Mouse (Mus musculus): ENCODE results near the gene Mgat4b. TPM values are rescaled to one million over a fixed set of nuclear protein-coding genes. Genes with fewer than 3 reads are reported as not detected.

The Mgat4b gene
- polyA plus RNA-seq, 1 experiment from 2014 or later: 29.2 TPM

- Histone ChIP-seq H3K36me3 (peaks cover 12% of the 10 kb centered on the region), H3K4me3 (no peak overlapping the region), H3K4me2 (no peak overlapping the region), H3K27me3 (peaks cover 23% of the 10 kb centered on the region), H3K9ac (no peak overlapping the region), H3K4me1 (replicated peaks) (peaks cover 24% of the 10 kb centered on the region), H3K27ac (no peak overlapping the region), H3K9me3 (replicated peaks) (no peaks in the 10 kb centered on the region)
- WGBS: 86% methylated on average over 9 of the region's 9 CpGs
- no peak for ATAC-seq (replicated peaks; ENCODE audit: insufficient number of reproducible peaks, insufficient read depth, low FRiP score, low read depth)
Measured at GRCm38 (mm10) chr11:50238821-50239791, 28.4 kb downstream of the Mgat4b start.

DNA sequence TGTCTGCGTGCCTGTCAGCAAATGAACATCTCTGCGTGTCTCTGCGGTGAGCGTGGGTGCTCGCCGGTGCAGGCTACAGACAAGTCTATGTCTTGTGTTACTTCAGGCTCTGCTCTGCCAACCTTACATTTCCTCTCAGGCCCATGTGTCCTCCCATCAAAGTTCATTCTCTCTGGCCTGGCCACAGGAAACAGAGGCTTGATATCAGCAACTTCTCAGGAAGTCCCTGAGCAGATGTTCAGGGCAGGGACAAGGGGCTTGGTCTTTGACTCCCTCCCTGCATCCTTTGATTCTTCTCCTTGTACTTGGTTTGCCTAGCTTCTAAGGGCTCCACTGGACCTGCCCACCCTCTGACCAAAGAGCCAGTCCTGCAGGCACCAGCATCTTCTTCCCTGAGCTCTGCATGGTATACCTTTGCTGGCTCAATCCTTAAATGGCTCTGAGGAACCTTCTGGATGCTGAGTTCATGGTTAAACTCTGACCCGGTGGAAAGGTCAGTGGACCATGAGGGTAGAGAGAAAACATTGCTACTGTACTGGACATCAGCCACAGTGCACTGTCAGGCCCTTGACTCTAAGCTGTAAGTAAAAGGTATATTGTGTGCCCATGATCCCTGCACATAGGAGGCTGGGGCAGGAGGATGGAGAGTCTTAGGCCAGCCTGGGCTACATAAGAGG lies 29.7 kb downstream of the Mgat4b start:
- Histone ChIP-seq H3K4me3 (no peak overlapping the region), H3K27me3 (peaks cover 23% of the 10 kb centered on the region), H3K9me3 (replicated peaks) (no peaks in the 10 kb centered on the region), H3K4me2 (no peak overlapping the region), H3K4me1 (replicated peaks) (peaks cover 24% of the 10 kb centered on the region), H3K27ac (no peak overlapping the region), H3K9ac (no peak overlapping the region), H3K36me3 (no peaks in the 10 kb centered on the region)
- no peak for ATAC-seq (replicated peaks; ENCODE audit: insufficient number of reproducible peaks, insufficient read depth, low FRiP score, low read depth)
- 60% methylated on average over 7 of the region's 7 CpGs for WGBS

DNA sequence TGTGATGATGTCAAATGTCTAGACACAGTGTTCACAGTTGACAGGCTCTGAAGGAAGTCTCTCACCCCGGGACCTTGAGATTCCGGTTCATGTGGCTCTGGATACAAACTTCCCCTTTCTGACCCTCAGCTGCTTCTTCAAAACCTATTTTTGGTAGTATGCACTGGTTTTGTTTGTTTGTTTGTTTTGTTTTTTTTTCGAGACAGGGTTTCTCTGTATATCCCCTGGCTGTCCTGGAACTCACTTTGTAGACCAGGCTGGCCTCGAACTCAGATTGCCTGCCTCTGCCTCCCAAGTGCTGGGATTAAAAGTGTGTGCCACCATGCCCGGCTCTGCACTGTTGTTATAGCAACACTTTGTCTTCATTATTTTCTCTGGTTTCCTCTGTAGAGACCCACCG lies 33.2 kb downstream of the Mgat4b start:
- H3K27me3 ChIP-seq: no peaks in the 10 kb centered on the region
- H3K27ac ChIP-seq: no peak overlapping the region
- no peaks in the 10 kb centered on the region for H3K36me3 ChIP-seq
- WGBS: 66% methylated on average over 6 of the region's 6 CpGs
- no peak overlapping the region for H3K4me3 ChIP-seq
- H3K9ac ChIP-seq: no peak overlapping the region
- H3K4me1 ChIP-seq (replicated peaks): no peaks in the 10 kb centered on the region
- no peak overlapping the region for H3K4me2 ChIP-seq
- no peak for ATAC-seq (replicated peaks; ENCODE audit: insufficient number of reproducible peaks, insufficient read depth, low FRiP score, low read depth)
- H3K9me3 ChIP-seq (replicated peaks): no peaks in the 10 kb centered on the region

DNA sequence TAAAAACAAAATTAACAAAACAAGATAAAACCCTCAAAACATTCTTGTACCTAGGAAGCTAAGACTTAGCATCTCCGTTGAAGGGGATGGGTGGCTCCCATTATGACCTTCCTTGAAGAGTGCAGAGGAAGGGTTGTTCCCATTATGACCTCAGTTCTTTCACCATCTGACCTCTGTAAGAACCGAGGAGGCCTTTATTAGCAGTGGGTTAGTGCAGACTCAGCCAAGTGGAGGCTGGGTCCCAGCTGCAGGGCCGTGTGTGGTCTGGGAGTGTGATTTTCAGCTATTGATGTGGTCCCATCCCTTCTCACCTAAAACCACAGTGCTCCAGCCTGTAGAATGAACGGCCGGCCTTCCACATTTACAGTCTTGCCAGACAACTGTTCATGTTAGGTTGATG lies 34.6 kb downstream of the Mgat4b start:
- H3K4me2 ChIP-seq: no peak overlapping the region
- 71% methylated on average over 5 of the region's 5 CpGs for WGBS
- no peak overlapping the region for H3K9ac ChIP-seq
- no peaks in the 10 kb centered on the region for H3K36me3 ChIP-seq
- no peak for ATAC-seq (replicated peaks; ENCODE audit: insufficient number of reproducible peaks, insufficient read depth, low FRiP score, low read depth)
- H3K27ac ChIP-seq: no peak overlapping the region
- no peaks in the 10 kb centered on the region for H3K27me3 ChIP-seq
- H3K9me3 ChIP-seq (replicated peaks): no peaks in the 10 kb centered on the region
- H3K4me3 ChIP-seq: no peak overlapping the region
- H3K4me1 ChIP-seq (replicated peaks): no peaks in the 10 kb centered on the region

- no peak overlapping the region for H3K4me2 ChIP-seq
- H3K9me3 ChIP-seq (replicated peaks): no peaks in the 10 kb centered on the region
- peaks cover 13% of the 10 kb centered on the region for H3K4me1 ChIP-seq (replicated peaks)
- no peak overlapping the region for H3K9ac ChIP-seq
- no peak overlapping the region for H3K4me3 ChIP-seq
- 77% methylated on average over 7 of the region's 7 CpGs for WGBS
- ATAC-seq (replicated peaks; ENCODE audit: insufficient number of reproducible peaks, insufficient read depth, low FRiP score, low read depth): no peak
- H3K27me3 ChIP-seq: no peaks in the 10 kb centered on the region
- no peak overlapping the region for H3K27ac ChIP-seq
- no peaks in the 10 kb centered on the region for H3K36me3 ChIP-seq
Measured at GRCm38 (mm10) chr11:50248473-50249171, 37.9 kb downstream of the Mgat4b start.

DNA sequence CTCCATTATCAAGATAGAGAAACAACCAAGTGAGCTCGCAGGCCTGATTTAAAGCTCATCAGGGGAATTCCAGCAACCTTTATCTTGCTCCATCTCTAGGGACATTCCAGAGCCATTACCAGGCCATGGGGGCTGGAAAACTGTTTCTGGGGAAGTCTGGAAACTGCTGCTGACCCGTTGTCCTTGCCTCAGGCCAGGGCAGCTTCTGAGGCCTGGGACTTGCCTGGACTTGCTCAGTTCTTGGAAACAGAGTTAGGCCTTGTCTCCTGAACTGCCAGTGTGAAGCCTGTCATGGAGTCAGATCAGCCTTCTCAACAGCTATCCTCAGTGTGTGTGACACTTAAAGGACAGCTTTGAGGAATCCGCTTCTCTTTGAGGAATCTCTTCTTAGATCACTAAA lies 41.5 kb downstream of the Mgat4b start:
- Histone ChIP-seq H3K27me3 (no peaks in the 10 kb centered on the region), H3K36me3 (peaks cover 13% of the 10 kb centered on the region), H3K9me3 (replicated peaks) (no peaks in the 10 kb centered on the region), H3K27ac (no peak overlapping the region), H3K9ac (no peak overlapping the region), H3K4me1 (replicated peaks) (peaks cover 13% of the 10 kb centered on the region), H3K4me2 (no peak overlapping the region), H3K4me3 (no peak overlapping the region)
- no peak for ATAC-seq (replicated peaks; ENCODE audit: insufficient number of reproducible peaks, insufficient read depth, low FRiP score, low read depth)
- 48% methylated on average over 3 of the region's 3 CpGs for WGBS

DNA sequence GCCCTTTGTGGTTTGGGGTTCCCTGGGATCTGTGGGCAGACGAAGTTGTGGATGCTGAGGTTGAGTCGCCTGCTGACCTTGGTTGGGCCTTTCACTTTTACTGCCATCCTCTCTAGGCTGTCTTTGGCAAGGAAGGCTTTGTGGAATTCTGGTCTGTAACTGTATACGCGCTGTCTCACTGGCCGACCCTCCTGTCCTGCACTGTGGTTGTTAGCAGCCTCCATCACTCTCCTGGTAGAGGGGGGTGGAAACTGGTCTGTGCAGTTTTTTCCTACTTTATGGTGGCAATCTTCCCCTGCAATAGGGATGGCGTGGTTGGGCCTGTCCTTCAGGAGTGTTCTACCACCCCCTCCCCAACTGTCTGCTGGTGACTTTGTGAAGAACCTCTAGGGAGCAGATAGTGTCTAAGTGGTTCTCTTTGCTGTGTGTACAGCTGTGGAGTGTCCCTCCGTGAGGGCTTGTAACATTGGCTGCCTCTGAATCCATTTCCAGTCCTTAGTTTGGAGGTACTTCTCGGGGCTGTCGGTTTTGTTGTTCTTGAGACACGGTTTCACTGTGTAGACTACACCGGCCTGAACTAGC lies 42.1 kb downstream of the Mgat4b start:
- H3K36me3 ChIP-seq: peaks cover 18% of the 10 kb centered on the region
- H3K9me3 ChIP-seq (replicated peaks): no peaks in the 10 kb centered on the region
- no peak overlapping the region for H3K27ac ChIP-seq
- 55% methylated on average over 11 of the region's 11 CpGs for WGBS
- H3K4me1 ChIP-seq (replicated peaks): peaks cover 13% of the 10 kb centered on the region
- no peak overlapping the region for H3K9ac ChIP-seq
- no peak overlapping the region for H3K4me2 ChIP-seq
- 0 out of 2 replicates have a peak, but pooled peaks have one; percentile 45 for ATAC-seq (replicated peaks; ENCODE audit: insufficient number of reproducible peaks, insufficient read depth, low FRiP score, low read depth)
- H3K4me3 ChIP-seq: no peak overlapping the region
- H3K27me3 ChIP-seq: no peaks in the 10 kb centered on the region

DNA sequence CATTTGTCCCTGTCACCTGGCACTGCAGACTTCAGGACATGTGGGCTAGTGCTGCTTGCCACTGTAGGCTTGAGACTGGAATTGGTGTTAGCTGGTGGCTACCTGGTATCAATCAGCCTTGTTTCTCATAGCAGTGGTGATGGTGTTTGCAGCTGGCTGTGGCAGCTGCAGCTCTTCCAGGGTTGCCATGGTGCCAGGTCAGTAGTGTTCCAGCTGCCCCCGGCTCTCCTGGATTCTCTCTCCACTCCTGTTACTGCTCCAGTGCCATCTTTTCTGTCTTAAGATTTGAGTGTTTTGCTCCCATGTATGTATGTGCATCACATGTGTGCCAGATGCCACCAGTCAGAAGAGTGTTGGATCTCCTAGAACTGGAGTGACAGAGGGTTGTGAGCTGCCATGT lies 42.7 kb downstream of the Mgat4b start:
- Histone ChIP-seq H3K27ac (no peak overlapping the region), H3K27me3 (no peaks in the 10 kb centered on the region), H3K36me3 (peaks cover 24% of the 10 kb centered on the region), H3K4me3 (no peak overlapping the region), H3K9ac (no peak overlapping the region), H3K4me2 (no peak overlapping the region), H3K9me3 (replicated peaks) (no peaks in the 10 kb centered on the region), H3K4me1 (replicated peaks) (peaks cover 13% of the 10 kb centered on the region)
- 63% methylated on average over 1 of the region's 1 CpGs for WGBS
- ATAC-seq (replicated peaks; ENCODE audit: insufficient number of reproducible peaks, insufficient read depth, low FRiP score, low read depth): no peak

DNA sequence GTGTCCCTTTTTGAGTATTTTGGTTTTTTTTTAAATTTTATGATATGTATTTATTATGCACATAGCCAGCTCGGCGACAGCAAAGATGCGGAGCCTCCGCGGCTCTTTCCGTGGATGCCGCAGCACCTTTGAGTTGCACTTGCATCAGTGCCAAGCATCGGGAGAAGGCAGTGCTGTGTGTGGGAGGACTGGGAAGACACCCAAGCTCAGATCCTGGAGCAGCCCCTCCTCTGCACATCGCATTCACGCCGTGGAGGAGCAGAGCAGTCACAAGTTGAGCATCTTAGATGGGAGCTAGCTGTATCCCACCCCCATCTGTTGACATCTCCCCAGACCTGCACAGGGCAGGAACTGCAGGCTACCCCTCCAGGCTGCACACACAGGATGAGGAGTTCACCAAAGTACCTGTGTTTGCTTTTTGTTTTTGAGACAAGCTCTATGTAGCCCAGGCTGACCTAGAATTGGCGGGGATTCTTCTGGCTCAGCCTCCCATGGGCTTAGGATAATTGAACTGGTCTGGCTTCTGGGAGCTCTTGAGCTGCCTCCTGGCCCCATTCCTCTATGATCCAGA lies 43.4 kb downstream of the Mgat4b start:
- no peak overlapping the region for H3K27ac ChIP-seq
- H3K36me3 ChIP-seq: peaks cover 31% of the 10 kb centered on the region
- WGBS: 69% methylated on average over 12 of the region's 12 CpGs
- H3K4me3 ChIP-seq: no peak overlapping the region
- no peak overlapping the region for H3K4me2 ChIP-seq
- H3K4me1 ChIP-seq (replicated peaks): peaks cover 13% of the 10 kb centered on the region
- H3K9ac ChIP-seq: no peak overlapping the region
- H3K9me3 ChIP-seq (replicated peaks): no peaks in the 10 kb centered on the region
- ATAC-seq (replicated peaks; ENCODE audit: insufficient number of reproducible peaks, insufficient read depth, low FRiP score, low read depth): no peak
- H3K27me3 ChIP-seq: no peaks in the 10 kb centered on the region

GRCm38 (mm10) chr11:50256615-50257014 lies 45.9 kb downstream of the Mgat4b start:
- Histone ChIP-seq H3K27me3 (no peaks in the 10 kb centered on the region), H3K9me3 (replicated peaks) (no peaks in the 10 kb centered on the region), H3K27ac (no peak overlapping the region), H3K4me2 (no peak overlapping the region), H3K36me3 (peaks cover 53% of the 10 kb centered on the region), H3K4me1 (replicated peaks) (peaks cover 13% of the 10 kb centered on the region), H3K4me3 (no peak overlapping the region), H3K9ac (no peak overlapping the region)
- 80% methylated on average over 7 of the region's 7 CpGs for WGBS
- no peak for ATAC-seq (replicated peaks; ENCODE audit: insufficient number of reproducible peaks, insufficient read depth, low FRiP score, low read depth)

GRCm38 (mm10) chr11:50258310-50258709 lies 47.6 kb downstream of the Mgat4b start:
- Histone ChIP-seq H3K27ac (no peak overlapping the region), H3K9me3 (replicated peaks) (no peaks in the 10 kb centered on the region), H3K9ac (no peak overlapping the region), H3K4me1 (replicated peaks) (0 out of 2 replicates have a peak, but pooled peaks cover under 1% of the 10 kb centered on the region), H3K4me2 (no peak overlapping the region), H3K4me3 (no peak overlapping the region), H3K27me3 (no peaks in the 10 kb centered on the region), H3K36me3 (peaks cover 69% of the 10 kb centered on the region)
- no peak for ATAC-seq (replicated peaks; ENCODE audit: insufficient number of reproducible peaks, insufficient read depth, low FRiP score, low read depth)
- WGBS: 85% methylated on average over 7 of the region's 7 CpGs
